Mouse (Mus musculus) heart, adult 2 months (tissue): ENCODE measurements around the gene Gpx5. TPM values are rescaled to one million over a fixed set of nuclear protein-coding genes. Genes with fewer than 3 reads are reported as not detected.
"Not testable (repeated sequence)": the region's sequence is repeated elsewhere in the genome, so short reads cannot be mapped to it uniquely, and the experiment has no call there.

Experiments used
- DNase-seq, 2 experiments: peaks; one replicate each; pipeline ENCODE4 v3.0.0; 2021
- H3K27ac ChIP-seq: fragments of 200-600 bp; 2 replicates; pipeline ENCODE4 v1.8.1; 2022
- H3K27me3 ChIP-seq: fragments of 200-500 bp; 2 replicates; pipeline ENCODE4 v1.6.1; 2012; ENCODE audit warnings: mild to moderate bottlenecking, low read length, inconsistent platforms, mixed read lengths; ENCODE audit not compliant: control insufficient read depth, insufficient read depth
- H3K36me3 ChIP-seq: fragments of 200-500 bp; 2 replicates; pipeline ENCODE4 v1.6.1; 2012; ENCODE audit warnings: low read length, inconsistent platforms; ENCODE audit not compliant: control insufficient read depth, insufficient read depth
- H3K4me1 ChIP-seq: fragments of 200-500 bp; 2 replicates; pipeline ENCODE4 v1.6.1; 2011; ENCODE audit warnings: low read length; ENCODE audit not compliant: control insufficient read depth, insufficient read depth
- H3K4me3 ChIP-seq: fragments of 200-600 bp; 2 replicates; pipeline ENCODE4 v1.8.1; 2022
- H3K79me2 ChIP-seq: fragments of 200-500 bp; replicated peaks from 2 replicates; pipeline ENCODE4 v1.6.1; 2012; ENCODE audit warnings: mild to moderate bottlenecking, inconsistent platforms, low read length, moderate library complexity, mixed read lengths; ENCODE audit not compliant: control insufficient read depth, insufficient read depth
- H3K9ac ChIP-seq: fragments of 200-500 bp; 2 replicates; pipeline ENCODE4 v1.6.1; 2012; ENCODE audit warnings: low read depth, mild to moderate bottlenecking, control low read depth, inconsistent platforms, low read length, mixed read lengths
- CTCF ChIP-seq: fragments of 200-600 bp; IDR thresholded peaks from 2 replicates; pipeline ENCODE4 v1.8.1; 2022; ENCODE audit warnings: antibody characterized with exemption, mild to moderate bottlenecking, moderate library complexity
- EP300 ChIP-seq: fragments of 200-500 bp; IDR thresholded peaks from 2 replicates; pipeline ENCODE4 v1.6.1; 2011; ENCODE audit warnings: low read depth, low read length, control low read depth; ENCODE audit not compliant: insufficient read depth
- POLR2A ChIP-seq: fragments of 200-500 bp; IDR thresholded peaks from 2 replicates; pipeline ENCODE4 v1.6.1; 2011; ENCODE audit warnings: mild to moderate bottlenecking, low read depth, low read length, control low read depth; ENCODE audit not compliant: insufficient read depth
- WGBS: fragments of 180-500 bp; shearing (Covaris S2); methylation state at CpG from one replicate; pipeline ENCODE4 v1.1.7; 2018; 5-methylcytosine and 5-hydroxymethylcytosine counted together
- intact Hi-C: fragments of 180-260 bp; cut with DNase I; formaldehyde crosslinking; loops from one replicate; pipeline ENCODE4 v1.15.1; 2025
- polyA plus RNA-seq: library from polyadenylated mRNA; depleted of rRNA; stranded (reverse); fragments of >200 nt; gene quantifications from 2 replicates; pipeline ENCODE4 v1.2.3, GENCODE M21; 2012
- total RNA-seq, 2 experiments: library from RNA; stranded (reverse); gene quantifications; 2 replicates each; pipeline ENCODE4 v1.2.3; 2021

Gpx5 gene
- total and polyA plus RNA-seq, 3 experiments, result not detected

GRCm38 (mm10) chr13:21253986-21254385 lies 38.5 kb downstream of the Gpx5 start:
- TF ChIP-seq CTCF, result no peak
- TF ChIP-seq POLR2A, result no peak
- no peak for TF ChIP-seq EP300
- H3K36me3 ChIP-seq, result no peaks in the 10 kb centered on the region
- no peak overlapping the region for H3K9ac ChIP-seq
- peak overlapping the region; percentile 22 for H3K4me3 ChIP-seq
- 8% methylated on average over 16 of the region's 16 CpGs for WGBS
- H3K79me2 ChIP-seq, result no peaks in the 10 kb centered on the region
- H3K27ac ChIP-seq, result no peak overlapping the region
- no peaks in the 10 kb centered on the region for H3K4me1 ChIP-seq
- intact Hi-C loops, result no loop called here
- no peak for DNase-seq
- peaks cover 5% of the 10 kb centered on the region for H3K27me3 ChIP-seq

- H3K27ac ChIP-seq, result no peak overlapping the region
- no peaks in the 10 kb centered on the region for H3K4me1 ChIP-seq
- peak overlapping the region; percentile 22 for H3K4me3 ChIP-seq
- intact Hi-C loops, result no loop called here
- TF ChIP-seq CTCF, result no peak
- no peak for TF ChIP-seq POLR2A
- TF ChIP-seq EP300, result no peak
- no peak overlapping the region for H3K9ac ChIP-seq
- no peaks in the 10 kb centered on the region for H3K79me2 ChIP-seq
- 12% methylated on average over 12 of the region's 12 CpGs for WGBS
- H3K36me3 ChIP-seq, result no peaks in the 10 kb centered on the region
- no peak for DNase-seq
- H3K27me3 ChIP-seq, result peaks cover 5% of the 10 kb centered on the region
These were observed 39.0 kb downstream of the Gpx5 start for GRCm38 (mm10) chr13:21253569-21253968.

GRCm38 (mm10) chr13:21253040-21253439 lies 39.5 kb downstream of the Gpx5 start:
- Histone ChIP-seq H3K79me2 (no peaks in the 10 kb centered on the region), H3K27me3 (peaks cover 5% of the 10 kb centered on the region), H3K27ac (no peak overlapping the region), H3K4me3 (no peak overlapping the region), H3K9ac (no peak overlapping the region), H3K4me1 (no peaks in the 10 kb centered on the region), H3K36me3 (no peaks in the 10 kb centered on the region)
- intact Hi-C loops, result no loop called here
- DNase-seq, result no peak
- WGBS, result 58% methylated on average over 5 of the region's 5 CpGs
- TF ChIP-seq CTCF, result no peak
- no peak for TF ChIP-seq EP300
- no peak for TF ChIP-seq POLR2A

GRCm38 (mm10) chr13:21250074-21250681 lies 42.4 kb downstream of the Gpx5 start:
- intact Hi-C loops, result no loop called here
- Histone ChIP-seq H3K27me3 (peaks cover 2% of the 10 kb centered on the region), H3K36me3 (no peaks in the 10 kb centered on the region), H3K4me3 (no peak overlapping the region), H3K9ac (no peak overlapping the region), H3K4me1 (no peaks in the 10 kb centered on the region; the same call in 1 of the 2 replicates), H3K79me2 (no peaks in the 10 kb centered on the region), H3K27ac (no peak overlapping the region)
- TF ChIP-seq POLR2A (no peak), EP300 (no peak), CTCF (no peak)
- DNase-seq, result no peak
- 70% methylated on average over 9 of the region's 9 CpGs for whole genome bisulfite sequencing

- TF ChIP-seq CTCF (no peak), POLR2A (no peak), EP300 (no peak)
- DNase-seq, result no peak
- H3K27ac ChIP-seq, result no peak overlapping the region
- no peaks in the 10 kb centered on the region; the same call in 1 of the 2 replicates for H3K4me1 ChIP-seq
- no peaks in the 10 kb centered on the region for H3K79me2 ChIP-seq
- peaks cover 2% of the 10 kb centered on the region for H3K27me3 ChIP-seq
- WGBS, result 45% methylated on average over 4 of the region's 4 CpGs
- no peak overlapping the region for H3K9ac ChIP-seq
- no peaks in the 10 kb centered on the region for H3K36me3 ChIP-seq
- no peak overlapping the region for H3K4me3 ChIP-seq
- intact Hi-C loops, result no loop called here
These were observed 43.5 kb downstream of the Gpx5 start for GRCm38 (mm10) chr13:21249022-21249421.

- H3K4me1 ChIP-seq, result no peaks in the 10 kb centered on the region; the same call in 1 of the 2 replicates
- WGBS, result 86% methylated on average over 2 of the region's 2 CpGs
- intact Hi-C loops, result no loop called here
- no peak overlapping the region for H3K27ac ChIP-seq
- H3K79me2 ChIP-seq, result no peaks in the 10 kb centered on the region
- TF ChIP-seq EP300 (no peak), POLR2A (no peak), CTCF (no peak)
- H3K36me3 ChIP-seq, result no peaks in the 10 kb centered on the region
- no peak for DNase-seq
- no peak overlapping the region for H3K9ac ChIP-seq
- peaks cover 3% of the 10 kb centered on the region; the same call in 1 of the 2 replicates for H3K27me3 ChIP-seq
- H3K4me3 ChIP-seq, result no peak overlapping the region
These were observed 46.3 kb downstream of the Gpx5 start for GRCm38 (mm10) chr13:21246276-21246675.

- DNase-seq, H3K36me3 ChIP-seq, intact Hi-C loops: not testable (repeated sequence)
These were observed 47.6 kb downstream of the Gpx5 start for GRCm38 (mm10) chr13:21244967-21245366.

More at GRCm38 (mm10) chr13:21244967-21245366, 47.6 kb downstream of the Gpx5 start:
- H3K79me2 ChIP-seq, H3K27me3 ChIP-seq, H3K9ac ChIP-seq, H3K27ac ChIP-seq, H3K4me3 ChIP-seq, H3K4me1 ChIP-seq: not testable (repeated sequence)
- 44% methylated on average over 1 of the region's 1 CpGs for WGBS
